Mouse (Mus musculus) cerebellum, adult 2 months (tissue): ENCODE measurements around the gene Rgs10.

ENCODE experiments used
- CTCF ChIP-seq: fragments of 200-500 bp; IDR thresholded peaks from 2 replicates; pipeline ENCODE4 v1.5.1; 2011; ENCODE audit warnings: low read depth, mild to moderate bottlenecking, control low read depth, low read length, moderate library complexity, borderline replicate concordance; ENCODE audit not compliant: insufficient read depth
- POLR2A ChIP-seq: fragments of 200-500 bp; IDR thresholded peaks from 2 replicates; pipeline ENCODE4 v1.6.1; 2011; ENCODE audit warnings: low read length, control low read depth, borderline replicate concordance; ENCODE audit not compliant: insufficient read depth

- TF ChIP-seq CTCF (no peak), POLR2A (no peak)
Observed at GRCm38 (mm10) chr7:128369366-128369765, 49.2 kb downstream of the Rgs10 start.
